Mouse (Mus musculus) cerebellum, adult 2 months (tissue): ENCODE measurements at regions not wholly inside any gene's neighbourhood (a gene's known extent, or its start where the extent isn't known, plus 50 kb on each side); places are given as distances from the start of the nearest gene placed in this dataset.

Experiments used
- CTCF ChIP-seq: fragments of 200-500 bp; IDR thresholded peaks from 2 replicates; pipeline ENCODE4 v1.5.1; 2011; ENCODE audit warnings: low read depth, mild to moderate bottlenecking, control low read depth, low read length, moderate library complexity, borderline replicate concordance; ENCODE audit not compliant: insufficient read depth
- POLR2A ChIP-seq: fragments of 200-500 bp; IDR thresholded peaks from 2 replicates; pipeline ENCODE4 v1.6.1; 2011; ENCODE audit warnings: low read length, control low read depth, borderline replicate concordance; ENCODE audit not compliant: insufficient read depth

DNA sequence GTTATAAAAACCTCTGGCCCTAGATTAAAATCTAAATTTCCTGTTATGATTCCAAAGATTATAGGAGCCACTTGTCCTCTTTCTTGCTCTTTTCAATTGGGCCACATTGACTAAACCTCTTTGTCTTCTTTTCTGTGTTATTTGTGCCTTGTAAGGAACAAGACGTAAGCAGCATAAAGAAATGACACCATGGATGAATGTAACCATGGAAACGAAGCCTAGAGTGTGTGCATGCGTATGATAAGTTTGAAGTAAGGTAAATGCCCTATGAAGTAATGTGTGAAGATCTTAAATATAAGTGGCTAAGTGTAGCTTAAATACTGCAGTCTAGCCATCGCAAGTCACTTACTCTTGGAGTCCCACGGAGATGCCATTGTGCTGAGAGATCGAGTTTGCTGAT lies 177.4 kb upstream of the Slc7a14 start:
- TF ChIP-seq CTCF (no peak), POLR2A (no peak)
